Mouse (Mus musculus) CH12.LX (cell line): ENCODE measurements at regions not wholly inside any gene's neighbourhood (a gene's known extent, or its start where the extent isn't known, plus 50 kb on each side); places are given as distances from the start of the nearest gene placed in this dataset.

Source experiments
- DNase-seq: peaks from one replicate; pipeline ENCODE4 v3.0.0-alpha.2; 2013; ENCODE audit errors: extremely low read depth
- H3K27ac ChIP-seq: 2 replicates; pipeline ENCODE4 v1.5.1; 2012; ENCODE audit warnings: low read depth, mild to moderate bottlenecking, control low read depth, moderate library complexity; ENCODE audit not compliant: insufficient read depth
- H3K27me3 ChIP-seq: replicated peaks from 2 replicates; pipeline ENCODE3; 2012; ENCODE audit warnings: inconsistent platforms
- H3K36me3 ChIP-seq, 2 experiments: replicated peaks in 1 of 2; 2 replicates each; pipeline versions ENCODE3 to v1.6.1; 2012; ENCODE audit warnings: inconsistent platforms in 1 of 2, low read length in 1 of 2, mild to moderate bottlenecking in 1 of 2, mixed read lengths in 1 of 2, moderate library complexity in 1 of 2; ENCODE audit not compliant: control insufficient read depth in 1 of 2, insufficient read depth in 1 of 2
- H3K4me1 ChIP-seq, 2 experiments: 2 replicates each; pipeline ENCODE4 v1.6.1; 2012; ENCODE audit warnings: inconsistent platforms in 1 of 2, moderate library complexity in 1 of 2; ENCODE audit not compliant: insufficient read depth in 2 of 2, control insufficient read depth in 1 of 2
- H3K4me2 ChIP-seq: 2 replicates; pipeline ENCODE4 v1.6.1; 2012; ENCODE audit warnings: low read depth, mild to moderate bottlenecking, control low read depth; ENCODE audit not compliant: poor library complexity, insufficient read depth, severe bottlenecking
- H3K4me3 ChIP-seq, 3 experiments: fragments of 150-350 bp in 1 of 3; sonication (generic) in 1 of 3; replicated peaks in 1 of 3; 2 replicates each; pipeline versions ENCODE3 to v1.5.1; 2011 to 2012; ENCODE audit warnings: low read depth in 2 of 3, low read length in 2 of 3, mild to moderate bottlenecking in 2 of 3, moderate library complexity in 2 of 3, control low read depth in 1 of 3, improper control_type of control experiment in 1 of 3, inconsistent platforms in 1 of 3, mixed read lengths in 1 of 3; ENCODE audit not compliant: poor library complexity in 1 of 3
- H3K79me2 ChIP-seq: replicated peaks from 2 replicates; pipeline ENCODE4 v1.6.1; 2012; ENCODE audit warnings: mild to moderate bottlenecking, moderate library complexity; ENCODE audit not compliant: control insufficient read depth, poor library complexity, insufficient read depth, severe bottlenecking; ENCODE audit errors: extremely low read depth
- H3K9ac ChIP-seq: 2 replicates; pipeline ENCODE4 v1.6.1; 2012; ENCODE audit warnings: low read depth, mild to moderate bottlenecking, control low read depth, moderate library complexity; ENCODE audit not compliant: insufficient read depth
- H3K9me3 ChIP-seq: replicated peaks from 2 replicates; pipeline ENCODE3; 2012; ENCODE audit warnings: low read length, inconsistent platforms, mixed read lengths
- BHLHE40 ChIP-seq: IDR thresholded peaks from 2 replicates; pipeline ENCODE4 v1.6.1; 2011; ENCODE audit warnings: mild to moderate bottlenecking, low read depth, low read length, improper control_type of control experiment
- CHD1 ChIP-seq: IDR thresholded peaks from 2 replicates; pipeline ENCODE4 v1.6.1; 2012; ENCODE audit warnings: low read depth, low read length, improper control_type of control experiment, inconsistent platforms
- CHD2 ChIP-seq: IDR thresholded peaks from 2 replicates; pipeline ENCODE4 v1.6.1; 2011; ENCODE audit warnings: low read length, improper control_type of control experiment
- CTCF ChIP-seq, 2 experiments: IDR thresholded peaks in 1 of 2; conservative IDR thresholded peaks in 1 of 2; 2 replicates each; pipeline ENCODE4 v1.5.1; 2011 to 2012; ENCODE audit warnings: low read depth in 2 of 2, low read length in 2 of 2, improper control_type of control experiment in 1 of 2, inconsistent platforms in 1 of 2, mild to moderate bottlenecking in 1 of 2, moderate library complexity in 1 of 2
- E2F4 ChIP-seq: IDR thresholded peaks from 2 replicates; pipeline ENCODE4 v1.6.1; 2011; ENCODE audit warnings: low read depth, low read length, improper control_type of control experiment; ENCODE audit not compliant: insufficient replicate concordance
- EP300 ChIP-seq: IDR thresholded peaks from 2 replicates; pipeline ENCODE4 v1.6.1; 2011; ENCODE audit warnings: low read length, improper control_type of control experiment
- GABPA ChIP-seq: IDR thresholded peaks from 2 replicates; pipeline ENCODE4 v1.6.1; 2012; ENCODE audit warnings: low read depth, low read length, improper control_type of control experiment, inconsistent platforms; ENCODE audit not compliant: insufficient replicate concordance
- HCFC1 ChIP-seq: IDR thresholded peaks from 2 replicates; pipeline ENCODE4 v1.6.1; 2012; ENCODE audit warnings: low read depth, mild to moderate bottlenecking, inconsistent platforms, low read length, improper control_type of control experiment
- IRF4 ChIP-seq: IDR thresholded peaks from 2 replicates; pipeline ENCODE4 v1.6.1; 2014; ENCODE audit warnings: low read depth, mild to moderate bottlenecking, inconsistent platforms, low read length, improper control_type of control experiment
- JUN ChIP-seq: IDR thresholded peaks from 2 replicates; pipeline ENCODE4 v1.6.1; 2011; ENCODE audit warnings: low read depth, mild to moderate bottlenecking, low read length, improper control_type of control experiment, moderate library complexity; ENCODE audit not compliant: insufficient read depth
- JUND ChIP-seq: conservative IDR thresholded peaks from 2 replicates; pipeline ENCODE4 v1.6.1; 2011; ENCODE audit warnings: low read depth, low read length, improper control_type of control experiment
- KAT2A ChIP-seq: IDR thresholded peaks from 2 replicates; pipeline ENCODE4 v1.6.1; 2012; ENCODE audit warnings: low read length, improper control_type of control experiment, inconsistent platforms; ENCODE audit not compliant: insufficient replicate concordance
- MAFK ChIP-seq: IDR thresholded peaks from 2 replicates; pipeline ENCODE4 v1.6.1; 2011; ENCODE audit warnings: low read length, improper control_type of control experiment; ENCODE audit not compliant: insufficient replicate concordance
- MAX ChIP-seq: IDR thresholded peaks from 2 replicates; pipeline ENCODE4 v1.6.1; 2011; ENCODE audit warnings: low read length, improper control_type of control experiment
- MEF2A ChIP-seq: IDR thresholded peaks from 2 replicates; pipeline ENCODE4 v1.6.1; 2014; ENCODE audit warnings: low read depth, mild to moderate bottlenecking, inconsistent platforms, low read length, improper control_type of control experiment, borderline replicate concordance
- MXI1 ChIP-seq: IDR thresholded peaks from 2 replicates; pipeline ENCODE4 v1.6.1; 2011; ENCODE audit warnings: mild to moderate bottlenecking, low read depth, low read length, improper control_type of control experiment
- MYC ChIP-seq: IDR thresholded peaks from 2 replicates; pipeline ENCODE4 v1.6.1; 2011; ENCODE audit warnings: low read depth, mild to moderate bottlenecking, improper control_type of control experiment, low read length
- NELFE ChIP-seq: IDR thresholded peaks from 2 replicates; pipeline ENCODE4 v1.6.1; 2011; ENCODE audit warnings: low read depth, low read length, improper control_type of control experiment
- NRF1 ChIP-seq: IDR thresholded peaks from 2 replicates; pipeline ENCODE4 v1.6.1; 2014; ENCODE audit warnings: low read depth, mild to moderate bottlenecking, inconsistent platforms, low read length, improper control_type of control experiment, moderate library complexity
- PAX5 ChIP-seq: IDR thresholded peaks from 2 replicates; pipeline ENCODE4 v1.6.1; 2012; ENCODE audit warnings: low read length, inconsistent platforms, mixed read lengths
- POLR2A ChIP-seq: IDR thresholded peaks from 2 replicates; pipeline ENCODE4 v1.6.1; 2011; ENCODE audit warnings: low read depth, mild to moderate bottlenecking, improper control_type of control experiment, low read length
- POLR2AphosphoS2 ChIP-seq: IDR thresholded peaks from 2 replicates; pipeline ENCODE4 v1.6.1; 2011; ENCODE audit warnings: low read depth, low read length, improper control_type of control experiment
- RAD21 ChIP-seq: IDR thresholded peaks from 2 replicates; pipeline ENCODE4 v1.6.1; 2011; ENCODE audit warnings: low read depth, mild to moderate bottlenecking, low read length, improper control_type of control experiment, moderate library complexity
- RCOR1 ChIP-seq: conservative IDR thresholded peaks from 2 replicates; pipeline ENCODE4 v1.6.1; 2012; ENCODE audit warnings: low read depth, mild to moderate bottlenecking, inconsistent platforms, low read length, improper control_type of control experiment
- TBP ChIP-seq: conservative IDR thresholded peaks from 2 replicates; pipeline ENCODE4 v1.6.1; 2011; ENCODE audit warnings: low read depth, low read length, improper control_type of control experiment
- TCF12 ChIP-seq: IDR thresholded peaks from 2 replicates; pipeline ENCODE4 v1.6.1; 2014; ENCODE audit warnings: low read depth, mild to moderate bottlenecking, inconsistent platforms, low read length, improper control_type of control experiment
- USF1 ChIP-seq: IDR thresholded peaks from 2 replicates; pipeline ENCODE4 v1.6.1; 2014; ENCODE audit warnings: low read depth, mild to moderate bottlenecking, inconsistent platforms, low read length, improper control_type of control experiment
- USF2 ChIP-seq: conservative IDR thresholded peaks from 2 replicates; pipeline ENCODE4 v1.6.1; 2011; ENCODE audit warnings: low read depth, low read length, improper control_type of control experiment
- ZC3H11A ChIP-seq: IDR thresholded peaks from 2 replicates; pipeline ENCODE4 v1.6.1; 2012; ENCODE audit warnings: low read depth, mild to moderate bottlenecking, inconsistent platforms, low read length, improper control_type of control experiment
- ZMIZ1 ChIP-seq: IDR thresholded peaks from 2 replicates; pipeline ENCODE4 v1.6.1; 2012; ENCODE audit warnings: low read depth, mild to moderate bottlenecking, inconsistent platforms, low read length, improper control_type of control experiment
- ZNF384 ChIP-seq: IDR thresholded peaks from 2 replicates; pipeline ENCODE4 v1.6.1; 2012; ENCODE audit warnings: low read depth, low read length, improper control_type of control experiment, inconsistent platforms
- dilution Hi-C: fragments of 300-500 bp; cut with MboI; formaldehyde crosslinking; loops from 2 replicates; pipeline ENCODE4 v1.14.3; 2020; ENCODE audit warnings: low sequenced_read_pairs; ENCODE audit not compliant: extremely low pct_unique_long_range_greater_than_20kb, extremely low pct_ligation_motif_present
- in situ Hi-C: fragments of 300-500 bp; cut with MboI; formaldehyde crosslinking; loops from 3 replicates; pipeline ENCODE4 v1.14.3; 2019; ENCODE audit warnings: low sequenced_read_pairs, low pct_ligation_motif_present, low pct_unique_long_range_greater_than_20kb, mixed read lengths

- no peak overlapping the region for H3K4me3 ChIP-seq
- no peaks in the 10 kb centered on the region for H3K4me1 ChIP-seq
- H3K9me3 ChIP-seq = peaks cover 17% of the 10 kb centered on the region
- no peak overlapping the region for H3K27ac ChIP-seq
- DNase-seq = no peak
- in situ Hi-C loops (no loop called here), dilution Hi-C loops (no loop called here)
- TF ChIP-seq CHD2 (no peak), ZNF384 (no peak), JUND (no peak), E2F4 (no peak), ZC3H11A (no peak), GABPA (no peak), RCOR1 (no peak), PAX5 (no peak), KAT2A (no peak), RAD21 (no peak), POLR2AphosphoS2 (no peak), CTCF (conservative IDR thresholded peaks at IDR 0.05 in 1 of 2, IDR thresholded peaks at IDR 0.05 in 1 of 2; ENCODE audit: low read depth in 2 of 2, low read length in 2 of 2) (no peak), CHD1 (no peak), POLR2A (no peak), BHLHE40 (no peak), USF2 (no peak), ZMIZ1 (no peak), USF1 (no peak), NRF1 (no peak), MAFK (no peak)
- H3K27me3 ChIP-seq = no peaks in the 10 kb centered on the region
- H3K36me3 ChIP-seq = no peaks in the 10 kb centered on the region
- no peaks in the 10 kb centered on the region for H3K79me2 ChIP-seq
- H3K9ac ChIP-seq = no peak overlapping the region
- no peak overlapping the region for H3K4me2 ChIP-seq
Measured at GRCm38 (mm10) chr3:34522054-34522684, 128.0 kb upstream of the Sox2 start.

GRCm38 (mm10) chr3:34521357-34522053 lies 128.7 kb upstream of the Sox2 start:
- in situ Hi-C loops = no loop called here
- dilution Hi-C loops = no loop called here
- no peak overlapping the region for H3K4me2 ChIP-seq
- no peaks in the 10 kb centered on the region for H3K79me2 ChIP-seq
- no peak for DNase-seq
- H3K27me3 ChIP-seq = no peaks in the 10 kb centered on the region
- no peaks in the 10 kb centered on the region for H3K36me3 ChIP-seq
- H3K27ac ChIP-seq = no peak overlapping the region
- H3K4me3 ChIP-seq = no peak overlapping the region
- H3K4me1 ChIP-seq = no peaks in the 10 kb centered on the region
- H3K9ac ChIP-seq = no peak overlapping the region
- H3K9me3 ChIP-seq = peaks cover 16% of the 10 kb centered on the region
- TF ChIP-seq USF1 (no peak), CHD1 (no peak), POLR2AphosphoS2 (no peak), MYC (no peak), GABPA (no peak), ZC3H11A (no peak), RAD21 (no peak), TCF12 (no peak), MXI1 (no peak), NELFE (no peak), BHLHE40 (no peak), MAX (no peak), JUN (no peak), EP300 (no peak), JUND (no peak), HCFC1 (no peak), TBP (no peak), MEF2A (no peak), IRF4 (no peak), KAT2A (no peak)
